Mouse (Mus musculus): ENCODE data around the gene Adam33. TPM values are rescaled to one million over a fixed set of nuclear protein-coding genes. Genes with fewer than 3 reads are reported as not detected.
A peak's percentile ranks its signal among the peaks of the same experiment; 100 is the strongest.

Gene Adam33
- total and polyA plus RNA-seq, 2 experiments = 0.28 to 1.7 TPM

DNA sequence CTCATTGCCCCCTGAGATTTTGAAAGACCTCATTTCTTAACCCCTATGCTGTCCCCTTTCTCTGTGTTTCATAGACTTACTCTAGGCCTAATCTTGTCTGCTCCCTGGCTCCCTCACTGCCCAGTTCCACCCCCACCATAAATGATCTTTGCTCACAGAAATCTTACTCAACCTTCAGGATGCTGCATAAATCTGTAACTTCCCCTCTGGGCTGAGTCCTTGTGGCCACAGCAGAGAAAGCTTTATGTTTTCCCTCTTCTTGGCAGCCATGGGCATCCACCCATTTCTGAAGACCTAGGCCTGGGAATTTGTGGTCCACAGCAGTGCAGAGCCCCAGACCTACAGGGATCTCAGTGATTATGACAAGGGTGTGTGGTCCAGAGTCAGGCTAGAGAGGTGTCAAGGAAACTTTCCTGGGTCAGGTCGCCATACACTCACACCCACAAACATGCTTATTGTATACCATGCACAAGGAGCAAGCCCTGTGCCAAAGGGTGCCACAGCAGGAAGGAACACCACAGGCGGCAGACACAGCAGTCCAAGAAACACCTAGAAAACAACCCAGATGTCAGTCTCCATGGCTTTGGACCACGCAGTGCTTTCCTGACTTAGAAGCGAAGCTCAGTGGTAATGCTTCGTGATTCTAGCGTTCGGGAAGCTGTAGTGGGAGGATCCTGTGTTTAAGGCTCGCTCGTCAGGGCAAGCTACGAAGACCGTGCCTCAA is 23.2 kb upstream of the Adam33 start, which contains the start of gene Siglec1:
TSS of gene Siglec1 (minus strand) at position 99 of the 724 bp plus-strand sequence.
- TF ChIP-seq CTCF (IDR thresholded peaks at IDR 0.05; ENCODE audit: low read depth, low read length) (no peak), POLR2A (IDR thresholded peaks at IDR 0.05; ENCODE audit: extremely low read depth, insufficient read depth, low read length) (no peak)
- 88% methylated on average over 11 of the region's 11 CpGs for WGBS
- peak within 1 kb of the TSS; percentile 31 for H3K27ac ChIP-seq (replicated peaks; ENCODE audit: insufficient read depth, low read depth, low read length)

DNA sequence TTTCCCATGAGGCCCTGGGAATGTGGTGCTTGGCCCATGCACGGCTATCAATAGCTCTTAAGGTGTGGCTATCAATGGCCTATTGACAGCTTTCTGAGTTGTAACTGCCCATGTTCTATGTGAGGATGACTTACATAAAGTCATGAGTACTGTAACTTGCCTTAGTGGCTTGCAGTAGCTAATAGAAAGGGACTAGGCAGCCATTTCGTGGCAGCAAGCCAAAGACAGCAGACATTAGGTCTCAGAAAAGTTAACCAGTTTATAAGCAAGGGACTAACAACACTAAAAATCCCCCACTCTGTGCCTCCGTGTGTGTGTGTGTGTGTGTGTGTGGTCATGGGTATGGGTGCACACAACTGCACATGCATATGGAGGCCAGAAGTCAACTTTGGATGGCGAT is 20.6 kb upstream of the Adam33 start:
- H3K27me3 ChIP-seq (ENCODE audit: control insufficient read depth, insufficient read depth, low read length) = no peaks in the 10 kb centered on the region
- TF ChIP-seq POLR2A (IDR thresholded peaks at IDR 0.05; ENCODE audit: extremely low read depth, insufficient read depth, low read length) (no peak), CTCF (IDR thresholded peaks at IDR 0.05; ENCODE audit: low read depth, low read length) (no peak)
- 91% methylated on average over 4 of the region's 4 CpGs for WGBS

More for the DNA sequence above, 23.2 kb upstream of the Adam33 start, which contains the start of gene Siglec1:
- Histone ChIP-seq H3K9ac (ENCODE audit: low read depth, low read length) (peak within 1 kb of the TSS; percentile 2; the same call in 1 of the 2 replicates), H3K4me1 (ENCODE audit: control insufficient read depth, insufficient read depth, low read length) (no peaks in the 10 kb centered on the region), H3K27me3 (ENCODE audit: control insufficient read depth, insufficient read depth, low read length) (no peaks in the 10 kb centered on the region), H3K4me3 (ENCODE audit: insufficient read depth, low read depth, low read length) (peak within 1 kb of the TSS; percentile 24), H3K36me3 (ENCODE audit: control insufficient read depth, insufficient read depth, low read length) (no peaks in the 10 kb centered on the region), H3K79me2 (ENCODE audit: control insufficient read depth, insufficient read depth, low read length) (no peaks in the 10 kb centered on the region)
- peak; percentile 16 for DNase-seq (ENCODE audit: extremely low read depth, low read depth, low spot score)

DNA sequence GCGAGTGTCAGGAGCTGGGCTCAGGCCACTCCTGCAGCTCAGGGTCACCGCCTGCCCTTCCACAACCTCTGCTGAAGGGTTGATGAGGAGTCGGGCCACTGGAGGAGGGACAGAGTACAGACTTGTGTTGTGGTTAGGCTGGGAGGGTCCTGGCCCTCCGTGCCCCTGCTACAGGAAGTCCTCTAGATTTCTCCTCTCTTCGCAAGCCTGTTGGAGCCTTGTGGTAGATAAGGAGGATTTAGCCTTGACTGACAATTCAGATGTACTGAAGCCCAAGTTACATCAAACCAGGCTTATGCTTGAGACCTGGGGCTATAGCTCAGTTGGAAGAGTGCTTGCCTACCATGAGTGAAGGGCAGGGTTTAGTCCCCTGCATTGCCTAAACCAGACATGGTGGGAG is 16.9 kb upstream of the Adam33 start:
- WGBS = 75% methylated on average over 5 of the region's 5 CpGs
- no peaks in the 10 kb centered on the region for H3K79me2 ChIP-seq (ENCODE audit: control insufficient read depth, insufficient read depth, low read length)

More for the DNA sequence above, 20.6 kb upstream of the Adam33 start:
- Histone ChIP-seq H3K27ac (replicated peaks; ENCODE audit: insufficient read depth, low read depth, low read length) (no peak overlapping the region), H3K4me3 (ENCODE audit: insufficient read depth, low read depth, low read length) (no peak overlapping the region), H3K9ac (ENCODE audit: low read depth, low read length) (no peak overlapping the region), H3K36me3 (ENCODE audit: control insufficient read depth, insufficient read depth, low read length) (no peaks in the 10 kb centered on the region), H3K79me2 (ENCODE audit: control insufficient read depth, insufficient read depth, low read length) (no peaks in the 10 kb centered on the region), H3K4me1 (ENCODE audit: control insufficient read depth, insufficient read depth, low read length) (no peaks in the 10 kb centered on the region)
- no peak for DNase-seq (ENCODE audit: extremely low read depth, low read depth, low spot score)

DNA sequence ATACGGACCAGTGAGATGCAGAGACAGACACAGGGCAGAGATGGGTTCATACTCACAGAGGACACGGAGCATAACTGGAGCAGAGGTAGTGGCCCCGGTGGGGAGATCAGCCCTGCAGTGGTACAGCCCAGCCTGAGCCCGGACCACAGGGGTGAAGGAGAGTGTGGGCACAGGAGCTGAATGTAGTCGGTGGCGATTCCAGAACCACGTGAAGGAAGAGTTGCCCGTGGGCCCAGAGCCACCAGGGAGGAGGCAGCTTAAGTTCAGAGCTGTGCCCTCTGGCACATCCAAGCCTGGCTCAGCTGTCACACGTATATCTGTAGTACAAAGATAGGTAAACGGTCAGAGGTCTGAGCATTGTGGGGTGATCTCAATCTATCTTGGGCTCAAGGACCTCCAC is 8.9 kb upstream of the Adam33 start:
- Histone ChIP-seq H3K4me3 (ENCODE audit: insufficient read depth, low read depth, low read length) (no peak overlapping the region), H3K27ac (replicated peaks; ENCODE audit: insufficient read depth, low read depth, low read length) (no peak overlapping the region), H3K4me1 (ENCODE audit: control insufficient read depth, insufficient read depth, low read length) (no peaks in the 10 kb centered on the region), H3K27me3 (ENCODE audit: control insufficient read depth, insufficient read depth, low read length) (no peaks in the 10 kb centered on the region), H3K9ac (ENCODE audit: low read depth, low read length) (no peak overlapping the region), H3K36me3 (ENCODE audit: control insufficient read depth, insufficient read depth, low read length) (no peaks in the 10 kb centered on the region), H3K79me2 (ENCODE audit: control insufficient read depth, insufficient read depth, low read length) (no peaks in the 10 kb centered on the region)
- no peak for DNase-seq (ENCODE audit: extremely low read depth, low read depth, low spot score)
- TF ChIP-seq CTCF (IDR thresholded peaks at IDR 0.05; ENCODE audit: low read depth, low read length) = no peak
- no peak for TF ChIP-seq POLR2A (IDR thresholded peaks at IDR 0.05; ENCODE audit: extremely low read depth, insufficient read depth, low read length)
- WGBS = 84% methylated on average over 10 of the region's 10 CpGs

More for the DNA sequence above, 16.9 kb upstream of the Adam33 start:
- no peaks in the 10 kb centered on the region for H3K27me3 ChIP-seq (ENCODE audit: control insufficient read depth, insufficient read depth, low read length)
- no peaks in the 10 kb centered on the region for H3K36me3 ChIP-seq (ENCODE audit: control insufficient read depth, insufficient read depth, low read length)
- H3K4me1 ChIP-seq (ENCODE audit: control insufficient read depth, insufficient read depth, low read length) = no peaks in the 10 kb centered on the region
- DNase-seq (ENCODE audit: extremely low read depth, low read depth, low spot score) = no peak
- TF ChIP-seq CTCF (IDR thresholded peaks at IDR 0.05; ENCODE audit: low read depth, low read length) (no peak), POLR2A (IDR thresholded peaks at IDR 0.05; ENCODE audit: extremely low read depth, insufficient read depth, low read length) (no peak)
- H3K27ac ChIP-seq (replicated peaks; ENCODE audit: insufficient read depth, low read depth, low read length) = no peak overlapping the region
- no peak overlapping the region for H3K9ac ChIP-seq (ENCODE audit: low read depth, low read length)
- H3K4me3 ChIP-seq (ENCODE audit: insufficient read depth, low read depth, low read length) = no peak overlapping the region

DNA sequence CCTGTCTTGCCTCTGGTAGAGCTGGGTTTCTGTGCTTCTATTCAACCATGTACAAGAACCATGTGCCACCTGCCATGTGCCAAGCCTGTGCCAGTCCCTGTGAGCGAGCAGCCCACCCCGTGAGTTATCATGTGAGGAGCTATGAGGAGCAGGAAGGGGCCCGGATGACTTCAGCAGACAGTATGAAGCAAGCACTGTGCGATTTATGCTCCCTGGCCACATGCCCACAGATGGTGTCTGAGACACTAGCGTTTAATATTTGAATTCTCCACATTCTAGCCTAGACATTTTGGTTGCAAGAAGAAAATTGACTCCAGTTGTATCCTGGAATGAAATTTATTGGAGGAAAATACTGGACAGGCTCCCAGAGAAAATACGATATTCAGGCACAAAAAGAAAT is 3.9 kb upstream of the Adam33 start:
- no peaks in the 10 kb centered on the region for H3K27me3 ChIP-seq (ENCODE audit: control insufficient read depth, insufficient read depth, low read length)
- H3K27ac ChIP-seq (replicated peaks; ENCODE audit: insufficient read depth, low read depth, low read length) = no peak overlapping the region
- no peak for DNase-seq (ENCODE audit: extremely low read depth, low read depth, low spot score)
- TF ChIP-seq CTCF (IDR thresholded peaks at IDR 0.05; ENCODE audit: low read depth, low read length) = no peak
- TF ChIP-seq POLR2A (IDR thresholded peaks at IDR 0.05; ENCODE audit: extremely low read depth, insufficient read depth, low read length) = no peak
- no peaks in the 10 kb centered on the region for H3K79me2 ChIP-seq (ENCODE audit: control insufficient read depth, insufficient read depth, low read length)
- H3K9ac ChIP-seq (ENCODE audit: low read depth, low read length) = no peak overlapping the region
- WGBS = 65% methylated on average over 6 of the region's 6 CpGs
- no peaks in the 10 kb centered on the region for H3K36me3 ChIP-seq (ENCODE audit: control insufficient read depth, insufficient read depth, low read length)
- H3K4me1 ChIP-seq (ENCODE audit: control insufficient read depth, insufficient read depth, low read length) = no peaks in the 10 kb centered on the region
- H3K4me3 ChIP-seq (ENCODE audit: insufficient read depth, low read depth, low read length) = no peak overlapping the region

DNA sequence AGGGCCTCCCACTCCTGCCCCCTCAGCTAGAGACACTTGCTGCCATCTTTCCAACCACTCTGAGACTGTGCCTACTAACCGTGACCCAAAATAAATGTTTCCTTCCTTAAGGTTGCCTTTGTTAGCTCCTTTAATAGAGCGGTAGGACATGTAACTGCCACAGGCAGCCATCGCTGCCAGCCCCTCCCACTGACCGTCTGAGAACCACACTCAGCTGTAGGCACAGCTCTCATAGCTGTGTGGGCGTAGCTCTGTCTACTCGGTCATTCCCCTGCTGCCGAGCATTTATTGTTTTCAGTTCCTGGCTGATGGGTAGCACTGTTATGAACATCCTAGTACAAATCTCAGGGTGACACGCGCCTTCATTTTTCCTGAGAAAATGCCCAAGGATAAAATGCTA is 2.7 kb upstream of the Adam33 start:
- H3K4me1 ChIP-seq (ENCODE audit: control insufficient read depth, insufficient read depth, low read length) = no peaks in the 10 kb centered on the region
- H3K36me3 ChIP-seq (ENCODE audit: control insufficient read depth, insufficient read depth, low read length) = no peaks in the 10 kb centered on the region
- 70% methylated on average over 9 of the region's 9 CpGs for WGBS
- no peak overlapping the region for H3K9ac ChIP-seq (ENCODE audit: low read depth, low read length)
- no peaks in the 10 kb centered on the region for H3K27me3 ChIP-seq (ENCODE audit: control insufficient read depth, insufficient read depth, low read length)
- H3K27ac ChIP-seq (replicated peaks; ENCODE audit: insufficient read depth, low read depth, low read length) = no peak overlapping the region
- no peak overlapping the region for H3K4me3 ChIP-seq (ENCODE audit: insufficient read depth, low read depth, low read length)
- no peaks in the 10 kb centered on the region for H3K79me2 ChIP-seq (ENCODE audit: control insufficient read depth, insufficient read depth, low read length)
- no peak for TF ChIP-seq CTCF (IDR thresholded peaks at IDR 0.05; ENCODE audit: low read depth, low read length)
- no peak for TF ChIP-seq POLR2A (IDR thresholded peaks at IDR 0.05; ENCODE audit: extremely low read depth, insufficient read depth, low read length)
- DNase-seq (ENCODE audit: extremely low read depth, low read depth, low spot score) = no peak
